Mouse (Mus musculus) left cerebral cortex, adult 2 months (tissue): Measurements from ENCODE around the gene Eddm3b. TPM values are rescaled to one million over a fixed set of nuclear protein-coding genes. Genes with fewer than 3 reads are reported as not detected.

Source experiments
- DNase-seq, 2 experiments: peaks; one replicate each; pipeline ENCODE4 v3.0.0; 2021 to 2022; ENCODE audit warnings: low spot score in 2 of 2, mixed read lengths in 1 of 2; ENCODE audit errors: extremely low spot score in 1 of 2
- H3K27ac ChIP-seq: fragments of 200-600 bp; 2 replicates; pipeline ENCODE4 v1.8.1; 2022
- H3K4me3 ChIP-seq: fragments of 200-600 bp; 2 replicates; pipeline ENCODE4 v1.8.1; 2022
- CTCF ChIP-seq: fragments of 200-600 bp; IDR thresholded peaks from 2 replicates; pipeline ENCODE4 v1.8.1; 2022; ENCODE audit warnings: antibody characterized with exemption, mild to moderate bottlenecking, moderate library complexity
- intact Hi-C: fragments of 180-260 bp; cut with DNase I; formaldehyde crosslinking; loops from one replicate; pipeline ENCODE4 v1.15.1; 2025
- total RNA-seq, 2 experiments: library from RNA; stranded (reverse); gene quantifications; 2 replicates each; pipeline ENCODE4 v1.2.3; 2021

Eddm3b gene
- total RNA-seq, 2 experiments from 2014 or later: not detected

- TF ChIP-seq CTCF: no peak
- intact Hi-C loops: no loop called here
Observed at GRCm38 (mm10) chr14:51128775-51129623, 14.8 kb downstream of the Eddm3b start.

GRCm38 (mm10) chr14:51129624-51129975 lies 15.4 kb downstream of the Eddm3b start:
- intact Hi-C loops: no loop called here
- no peak for TF ChIP-seq CTCF

More at GRCm38 (mm10) chr14:51128775-51129623, 14.8 kb downstream of the Eddm3b start:
- no peak for DNase-seq
- no peak overlapping the region for H3K4me3 ChIP-seq
- no peak overlapping the region for H3K27ac ChIP-seq

GRCm38 (mm10) chr14:51130315-51130940 lies 16.2 kb downstream of the Eddm3b start:
- no peak for DNase-seq
- H3K27ac ChIP-seq: no peak overlapping the region
- no peak overlapping the region for H3K4me3 ChIP-seq
- intact Hi-C loops: no loop called here
- TF ChIP-seq CTCF: no peak

More at GRCm38 (mm10) chr14:51129624-51129975, 15.4 kb downstream of the Eddm3b start:
- Histone ChIP-seq H3K27ac (no peak overlapping the region), H3K4me3 (no peak overlapping the region)
- DNase-seq: no peak

- intact Hi-C loops: no loop called here
- no peak overlapping the region for H3K4me3 ChIP-seq
- no peak for DNase-seq
- no peak overlapping the region for H3K27ac ChIP-seq
- no peak for TF ChIP-seq CTCF
Observed at GRCm38 (mm10) chr14:51131086-51131815, 17.0 kb downstream of the Eddm3b start.

- H3K4me3 ChIP-seq: no peak overlapping the region
- H3K27ac ChIP-seq: no peak overlapping the region
- no peak for TF ChIP-seq CTCF
- DNase-seq: no peak
- intact Hi-C loops: no loop called here
Observed at GRCm38 (mm10) chr14:51132372-51132771, 18.1 kb downstream of the Eddm3b start.

GRCm38 (mm10) chr14:51140342-51140741 lies 26.1 kb downstream of the Eddm3b start:
- DNase-seq: no peak
- intact Hi-C loops: no loop called here
- Histone ChIP-seq H3K27ac (no peak overlapping the region), H3K4me3 (no peak overlapping the region)
- no peak for TF ChIP-seq CTCF

- DNase-seq: no peak
- intact Hi-C loops: no loop called here
- no peak overlapping the region for H3K27ac ChIP-seq
- no peak overlapping the region for H3K4me3 ChIP-seq
- TF ChIP-seq CTCF: no peak
Observed at GRCm38 (mm10) chr14:51142119-51142518, 27.9 kb downstream of the Eddm3b start.

- H3K4me3 ChIP-seq: no peak overlapping the region
- intact Hi-C loops: no loop called here
- no peak overlapping the region for H3K27ac ChIP-seq
- TF ChIP-seq CTCF: no peak
- no peak for DNase-seq
Observed at GRCm38 (mm10) chr14:51142568-51142967, 28.3 kb downstream of the Eddm3b start.

GRCm38 (mm10) chr14:51143287-51143686 lies 29.1 kb downstream of the Eddm3b start:
- no peak for TF ChIP-seq CTCF

GRCm38 (mm10) chr14:51143937-51144336 lies 29.7 kb downstream of the Eddm3b start:
- intact Hi-C loops: no loop called here
- TF ChIP-seq CTCF: no peak
- DNase-seq: no peak
- H3K4me3 ChIP-seq: no peak overlapping the region
- H3K27ac ChIP-seq: no peak overlapping the region

More at GRCm38 (mm10) chr14:51143287-51143686, 29.1 kb downstream of the Eddm3b start:
- no peak overlapping the region for H3K27ac ChIP-seq
- no peak overlapping the region for H3K4me3 ChIP-seq
- intact Hi-C loops: no loop called here
- DNase-seq: no peak

- no peak overlapping the region for H3K27ac ChIP-seq
- DNase-seq: no peak
- TF ChIP-seq CTCF: no peak
- H3K4me3 ChIP-seq: no peak overlapping the region
- intact Hi-C loops: no loop called here
Observed at GRCm38 (mm10) chr14:51144451-51144850, 30.2 kb downstream of the Eddm3b start.

- intact Hi-C loops: no loop called here
- DNase-seq: no peak
- no peak overlapping the region for H3K4me3 ChIP-seq
- H3K27ac ChIP-seq: no peak overlapping the region
- TF ChIP-seq CTCF: no peak
Observed at GRCm38 (mm10) chr14:51145521-51145920, 31.3 kb downstream of the Eddm3b start.
